Mouse (Mus musculus): ENCODE results near the gene Adh6b. TPM values are rescaled to one million over a fixed set of nuclear protein-coding genes. Genes with fewer than 3 reads are reported as not detected.

Adh6b gene
- polyA plus RNA-seq (2017; shearing (Covaris generic)), result not detected

DNA sequence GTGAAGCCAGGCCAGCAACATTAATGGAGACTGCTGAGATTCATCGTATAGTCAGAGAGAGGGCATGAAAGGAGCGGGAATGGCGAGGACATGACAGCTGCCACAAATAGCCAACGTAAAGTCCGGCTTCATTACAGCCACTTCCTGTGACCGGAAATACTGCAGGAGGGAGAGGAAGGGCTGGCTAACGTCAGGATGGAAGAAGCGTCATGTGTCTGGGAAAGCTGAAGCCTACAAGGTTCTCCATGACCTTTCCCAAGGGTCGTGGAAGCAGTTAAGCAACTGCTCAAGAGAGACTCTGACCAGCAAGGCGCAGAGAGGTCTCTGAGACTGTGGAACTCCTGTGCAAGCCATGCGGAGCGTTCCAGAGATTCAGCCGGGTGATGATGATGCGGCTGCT is at the start of gene Adh6b:
Adh6b (plus strand) TSS at position 305 of the 400 bp plus-strand sequence.

GRCm38 (mm10) chr3:138312965-138313364 is 28.6 kb upstream of the Adh6b start, which contains the start of gene Adh6a:
Gene Adh6a (plus strand): TSS chr3:138313286.

Other genes with a start within 250 kb of the Adh6b start
- 7.7 TPM for gene Trmt10a, start 198.3 kb upstream of the Adh6b start, polyA plus RNA-seq (2017; shearing (Covaris generic))
- 5.8 TPM for gene Mttp, start 196.8 kb upstream of the Adh6b start, polyA plus RNA-seq (2017; shearing (Covaris generic))
- not detected for gene 4930579F01Rik, start 147.9 kb upstream of the Adh6b start, polyA plus RNA-seq (2017; shearing (Covaris generic))
- gene Adh7, start 124.0 kb upstream of the Adh6b start, polyA plus RNA-seq (2017; shearing (Covaris generic)), result not detected
- gene Adh1, start 80.8 kb upstream of the Adh6b start, polyA plus RNA-seq (2017; shearing (Covaris generic)), result 4.6 TPM
- not detected for gene Adh6a, start 28.5 kb upstream of the Adh6b start, polyA plus RNA-seq (2017; shearing (Covaris generic))
- not detected for gene Adh4, start 73.7 kb downstream of the Adh6b start, polyA plus RNA-seq (2017; shearing (Covaris generic))
- 152 TPM for gene Adh5, start 101.3 kb downstream of the Adh6b start, polyA plus RNA-seq (2017; shearing (Covaris generic))
- gene Metap1, start 147.7 kb downstream of the Adh6b start, polyA plus RNA-seq (2017; shearing (Covaris generic)), result 63.7 TPM
- gene Eif4e, start 184.4 kb downstream of the Adh6b start, polyA plus RNA-seq (2017; shearing (Covaris generic)), result 252 TPM

Measured in inflammation-experienced regulatory T-cells, adult 16 weeks (primary cell).